Mouse (Mus musculus): ENCODE data around the gene Timm13.

GRCm38 (mm10) chr10:80904004-80904693, 3.4 kb upstream of the Timm13 start:
- TF ChIP-seq CTCF (IDR thresholded peaks at IDR 0.05; ENCODE audit: borderline replicate concordance, insufficient read depth, low read depth, low read length) (no peak), POLR2A (IDR thresholded peaks at IDR 0.05; ENCODE audit: borderline replicate concordance, insufficient read depth, low read length) (no peak)
